Mouse (Mus musculus): ENCODE measurements around the gene Ptgs1.
"Not testable (repeated sequence)": the region's sequence is repeated elsewhere in the genome, so short reads cannot be mapped to it uniquely, and the experiment has no call there.

Ptgs1 gene

DNA sequence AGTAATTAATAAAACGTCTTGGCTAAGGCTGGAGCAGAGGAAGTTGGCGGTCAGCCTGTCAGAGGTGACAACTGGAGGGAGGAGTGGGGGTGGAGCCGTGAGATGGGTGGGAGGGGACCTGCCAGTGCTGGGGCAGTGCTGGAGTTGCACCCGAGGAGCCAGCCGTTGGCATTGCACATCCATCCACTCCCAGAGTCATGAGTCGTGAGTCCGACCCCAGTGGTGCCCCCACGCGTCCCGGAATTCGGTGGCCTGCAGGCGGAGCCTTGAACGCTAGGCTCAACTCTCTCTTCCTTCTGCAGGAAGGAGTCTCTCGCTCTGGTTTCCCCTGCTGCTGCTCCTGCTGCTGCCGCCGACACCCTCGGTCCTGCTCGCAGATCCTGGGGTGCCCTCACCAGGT, at the start of gene Ptgs1:
Ptgs1 (plus strand) TSS at position 61 of the 400 bp plus-strand sequence.
- DNase-seq (ENCODE audit: low spot score in 2 of 2) = peak; percentile 67 to 70

DNA sequence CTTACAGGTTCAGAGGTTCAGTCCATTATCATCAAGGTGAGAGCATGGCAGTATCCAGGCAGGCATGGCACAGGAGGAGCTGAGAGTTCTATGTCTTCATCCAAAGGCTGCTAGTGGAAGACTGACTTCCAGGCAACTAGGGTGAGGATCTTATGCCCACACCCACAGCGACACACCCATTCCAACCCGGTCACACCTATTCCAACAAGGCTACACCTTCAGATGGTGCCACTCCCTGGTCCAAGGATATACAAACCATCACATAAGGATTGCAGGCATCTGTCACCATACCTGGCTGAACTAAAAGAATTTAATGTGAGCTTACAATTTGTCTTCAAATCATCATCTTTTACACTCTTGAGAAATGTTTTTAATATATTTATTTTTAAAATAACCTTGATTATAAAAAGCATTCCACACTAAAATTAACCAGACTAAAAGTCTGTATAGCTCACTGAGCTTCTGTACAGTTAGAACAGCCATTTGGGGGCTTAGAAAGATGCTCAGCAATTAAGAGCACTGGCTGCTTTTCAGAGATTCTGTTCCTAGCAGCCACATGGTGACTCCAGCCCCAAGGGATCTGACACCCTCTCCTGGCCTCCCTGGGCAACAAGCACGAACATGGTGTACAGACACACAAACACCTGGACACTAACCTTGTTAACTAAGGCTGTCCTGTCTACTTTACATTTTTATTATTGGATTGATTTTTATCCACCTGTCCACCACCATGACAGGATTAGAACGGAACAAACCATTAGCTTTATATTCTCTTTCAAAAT, 48.4 kb upstream of the Ptgs1 start:
- DNase-seq (ENCODE audit: low spot score in 2 of 2) = not testable (repeated sequence)

DNA sequence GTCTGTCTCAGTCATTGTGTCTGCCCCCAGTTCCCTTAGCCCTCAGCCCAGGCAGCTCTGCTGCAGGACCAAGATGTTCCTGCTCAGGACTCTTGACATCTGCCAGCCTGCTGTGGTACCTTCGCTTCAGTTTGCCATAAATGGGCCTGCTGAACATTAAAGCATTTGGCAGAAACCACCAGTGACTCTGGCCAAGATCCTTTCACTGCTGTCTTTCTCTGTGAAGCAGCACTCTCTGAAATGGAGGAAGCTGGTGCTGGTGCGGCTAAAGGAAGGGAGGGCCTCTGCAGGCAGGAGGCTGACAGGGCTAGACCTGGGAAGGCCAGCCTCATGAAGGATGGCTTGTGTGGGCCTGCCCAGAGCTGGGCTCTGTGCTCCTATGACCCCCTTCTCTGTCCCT, 46.9 kb upstream of the Ptgs1 start:
- no peak for DNase-seq (ENCODE audit: low spot score in 2 of 2)

DNA sequence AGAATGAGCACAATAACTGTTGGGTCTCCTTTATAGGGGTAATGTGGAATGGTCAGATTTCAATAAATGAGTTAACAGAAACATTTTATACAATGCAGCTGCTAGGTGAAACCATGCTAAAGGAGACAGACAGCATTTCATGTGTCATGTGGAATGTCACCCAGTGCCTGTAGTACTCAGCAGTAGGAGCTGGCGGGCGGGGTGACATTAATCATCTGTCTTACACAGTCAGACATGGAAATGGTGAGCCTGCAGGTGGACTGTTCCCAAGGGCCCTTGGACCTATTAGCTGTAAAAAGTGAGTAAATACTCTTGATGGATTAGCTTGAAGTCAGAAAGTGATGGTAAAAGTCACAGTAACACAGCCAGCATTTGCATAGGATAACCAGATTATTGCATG, 46.0 kb upstream of the Ptgs1 start:
- DNase-seq (ENCODE audit: low spot score in 2 of 2) = no peak

DNA sequence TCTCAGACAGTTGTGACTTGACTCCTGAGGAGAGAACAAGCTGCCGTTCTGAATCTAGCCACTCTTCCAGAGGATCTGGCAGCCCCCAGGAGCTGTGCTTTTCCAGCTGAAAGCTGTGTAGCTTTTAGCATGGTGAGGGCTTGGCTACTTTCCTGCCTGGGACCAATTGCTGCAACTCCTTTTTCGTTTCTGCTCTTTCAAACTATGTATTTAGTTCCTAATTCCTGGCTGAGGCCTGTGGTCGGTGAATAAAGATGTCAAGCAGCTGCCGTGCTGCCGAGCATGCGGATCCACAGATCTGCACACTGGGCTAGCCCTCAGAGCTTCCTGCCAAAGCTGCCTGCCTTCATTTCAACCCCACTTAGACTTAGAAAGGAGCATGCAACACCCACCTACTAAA, 45.4 kb upstream of the Ptgs1 start:
- no peak for DNase-seq (ENCODE audit: low spot score in 2 of 2)

DNA sequence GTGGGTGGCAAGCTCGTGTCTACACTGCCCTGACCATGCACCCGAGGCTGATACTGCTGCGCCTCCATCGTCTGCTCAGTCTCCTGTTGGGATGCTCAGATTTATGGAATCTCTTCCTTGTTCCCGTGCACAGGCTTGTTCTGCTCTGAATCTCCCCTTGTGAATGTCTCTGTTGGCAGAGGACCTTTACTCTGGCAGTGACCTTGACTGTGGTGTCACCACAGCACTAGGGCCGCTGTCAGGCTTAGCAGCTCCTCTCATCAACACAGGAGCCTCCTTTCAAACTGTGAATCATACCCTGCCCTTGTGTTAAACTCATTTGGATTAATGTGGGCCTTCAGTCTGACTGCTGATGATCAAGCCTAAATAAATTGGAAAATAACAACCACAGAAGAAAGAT, 41.0 kb upstream of the Ptgs1 start:
- DNase-seq (ENCODE audit: low spot score in 2 of 2) = not testable (repeated sequence)

DNA sequence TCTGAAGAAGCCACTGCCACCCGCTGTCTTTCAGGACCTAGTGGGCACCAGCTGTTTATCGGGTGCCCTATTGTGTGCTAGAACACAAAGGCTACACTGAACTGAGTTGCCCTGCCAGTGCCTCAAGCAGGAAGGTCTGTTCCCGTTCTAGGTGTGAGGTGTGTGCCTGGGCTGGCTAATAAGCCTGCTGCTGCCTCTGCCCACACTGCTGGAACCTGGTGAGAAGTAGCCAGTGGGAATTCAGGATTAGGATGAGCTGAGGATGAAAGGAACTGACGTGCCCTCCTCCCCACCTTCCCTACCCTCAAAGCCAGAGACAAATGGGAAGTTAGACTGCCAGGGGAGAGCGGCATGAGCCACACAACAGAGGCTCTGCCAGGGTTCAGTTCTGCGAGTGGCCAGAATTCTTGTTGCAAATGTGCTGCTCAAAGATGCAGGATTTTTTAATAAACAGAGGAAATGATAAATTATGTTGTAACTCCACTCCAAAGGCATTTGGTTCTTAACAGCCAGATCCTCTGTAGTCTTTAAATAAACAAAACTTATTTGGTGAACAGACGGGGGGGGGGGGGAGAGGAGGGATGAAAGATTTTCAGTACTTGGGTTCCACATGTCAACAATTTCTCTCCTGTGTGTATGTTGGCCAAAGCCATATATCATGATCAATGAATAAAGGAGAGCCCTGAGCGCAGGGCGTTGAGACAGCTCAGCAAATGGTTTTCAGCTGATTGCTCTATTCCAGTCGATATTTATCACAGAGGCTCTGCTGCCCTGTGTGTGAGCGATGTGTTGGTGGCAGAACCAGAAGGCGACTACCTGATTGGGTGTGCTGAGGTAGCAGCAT, 38.9 kb upstream of the Ptgs1 start:
- DNase-seq (ENCODE audit: low spot score in 2 of 2) = no peak

DNA sequence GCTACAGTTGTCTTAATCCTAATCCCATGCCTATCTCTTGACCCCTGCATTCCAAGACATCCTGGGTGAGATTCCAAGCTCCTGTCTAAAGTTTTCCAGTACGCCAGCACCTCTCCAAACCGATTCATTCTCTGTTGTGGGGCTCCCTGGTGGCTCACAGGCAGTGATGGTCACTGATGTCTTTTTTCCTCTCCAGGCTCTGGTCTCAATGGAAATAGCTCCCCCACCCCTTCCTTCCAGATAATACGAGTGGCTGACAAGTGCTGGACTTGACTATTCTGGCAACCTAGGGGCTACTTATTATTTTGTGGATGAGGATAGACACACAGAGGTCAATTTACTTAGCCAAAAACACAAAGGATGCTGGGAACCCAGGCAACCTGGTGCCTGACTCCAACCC, 33.2 kb upstream of the Ptgs1 start:
- DNase-seq (ENCODE audit: low spot score in 2 of 2) = no peak

DNA sequence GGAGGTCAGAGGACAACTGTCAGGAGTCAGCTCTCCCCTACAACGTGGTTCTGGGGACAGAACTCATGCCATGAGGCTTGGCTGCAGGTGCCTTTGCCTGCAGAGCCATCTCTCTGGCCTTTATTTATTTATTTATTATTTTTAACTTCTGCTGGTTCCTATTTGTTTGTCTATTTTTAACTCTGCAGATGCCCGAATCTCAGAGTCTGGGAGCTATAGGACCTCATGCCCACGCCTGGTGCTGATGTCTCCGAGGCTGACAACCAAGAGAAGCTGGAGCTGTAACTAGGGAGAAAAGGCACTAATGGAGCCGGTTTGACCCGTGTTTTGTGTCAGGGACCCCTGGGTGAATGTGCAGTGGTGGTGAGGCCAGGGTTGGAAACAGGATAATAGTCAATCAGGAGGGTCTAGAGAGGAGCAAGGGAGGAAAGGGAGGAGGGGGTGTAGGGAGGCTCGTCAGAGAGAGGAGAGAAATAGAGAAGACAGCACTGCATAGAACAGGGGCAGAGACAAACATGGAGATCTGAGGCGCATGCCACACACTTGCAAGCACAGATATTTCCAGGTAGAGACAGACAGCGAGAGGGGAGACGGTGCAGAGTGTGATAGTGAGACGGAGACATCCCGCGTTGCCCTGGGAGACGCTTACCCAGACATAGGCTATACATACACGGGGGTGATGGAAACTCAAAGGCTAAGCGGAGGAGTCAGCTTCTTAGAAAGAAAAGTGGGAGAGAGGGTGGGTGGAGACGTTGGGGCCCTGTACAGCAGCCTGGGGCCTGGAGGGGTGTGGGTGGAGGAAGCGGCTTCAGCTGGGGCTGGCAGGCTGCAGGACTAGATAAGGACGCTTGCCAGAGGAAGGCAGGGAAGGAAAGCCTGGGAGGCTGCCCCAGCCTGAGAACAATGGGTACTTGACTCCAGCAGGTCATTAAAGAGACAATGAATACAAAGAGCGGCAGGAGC, 32.0 kb upstream of the Ptgs1 start:
- DNase-seq (ENCODE audit: low spot score in 2 of 2) = no peak

DNA sequence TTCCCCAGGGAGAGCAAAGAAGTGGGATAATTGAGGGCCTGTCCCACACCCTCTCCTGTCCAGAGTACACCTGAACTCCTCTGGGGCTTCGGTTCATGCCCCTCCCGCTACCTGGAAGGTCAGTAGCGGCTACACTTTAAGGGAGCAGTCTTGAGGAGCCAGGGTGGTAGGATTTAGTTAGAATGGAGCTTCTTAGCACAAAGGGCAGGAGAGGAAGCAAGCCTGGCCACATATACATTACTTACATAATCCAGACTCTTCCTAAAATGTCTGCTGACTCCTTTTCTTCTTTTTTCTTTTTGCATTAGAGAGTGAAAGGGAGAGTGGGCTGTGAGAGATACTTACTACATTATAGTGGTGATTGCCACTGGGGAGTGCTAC, 31.4 kb upstream of the Ptgs1 start:
- DNase-seq (ENCODE audit: low spot score in 2 of 2) = no peak

DNA sequence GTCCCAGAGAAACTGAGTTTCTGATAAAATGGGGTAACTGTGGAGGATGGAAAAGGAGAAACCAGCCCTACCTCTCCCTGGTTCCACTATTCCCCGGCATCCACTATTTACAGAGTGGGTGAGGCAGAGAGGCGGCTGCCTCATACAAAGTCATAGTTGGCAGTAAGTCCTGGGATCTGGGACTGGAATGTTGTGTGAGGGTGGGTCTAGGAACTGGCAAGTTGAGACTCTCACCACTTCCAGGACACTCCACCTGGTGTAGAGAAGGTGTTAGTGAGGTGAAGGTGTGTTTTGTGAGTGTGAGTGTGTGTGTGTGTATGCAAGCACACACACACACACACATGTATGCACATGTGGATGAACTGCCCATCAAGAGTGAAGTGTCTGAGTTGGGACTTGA, 29.4 kb upstream of the Ptgs1 start:
- DNase-seq (ENCODE audit: low spot score in 2 of 2) = no peak

DNA sequence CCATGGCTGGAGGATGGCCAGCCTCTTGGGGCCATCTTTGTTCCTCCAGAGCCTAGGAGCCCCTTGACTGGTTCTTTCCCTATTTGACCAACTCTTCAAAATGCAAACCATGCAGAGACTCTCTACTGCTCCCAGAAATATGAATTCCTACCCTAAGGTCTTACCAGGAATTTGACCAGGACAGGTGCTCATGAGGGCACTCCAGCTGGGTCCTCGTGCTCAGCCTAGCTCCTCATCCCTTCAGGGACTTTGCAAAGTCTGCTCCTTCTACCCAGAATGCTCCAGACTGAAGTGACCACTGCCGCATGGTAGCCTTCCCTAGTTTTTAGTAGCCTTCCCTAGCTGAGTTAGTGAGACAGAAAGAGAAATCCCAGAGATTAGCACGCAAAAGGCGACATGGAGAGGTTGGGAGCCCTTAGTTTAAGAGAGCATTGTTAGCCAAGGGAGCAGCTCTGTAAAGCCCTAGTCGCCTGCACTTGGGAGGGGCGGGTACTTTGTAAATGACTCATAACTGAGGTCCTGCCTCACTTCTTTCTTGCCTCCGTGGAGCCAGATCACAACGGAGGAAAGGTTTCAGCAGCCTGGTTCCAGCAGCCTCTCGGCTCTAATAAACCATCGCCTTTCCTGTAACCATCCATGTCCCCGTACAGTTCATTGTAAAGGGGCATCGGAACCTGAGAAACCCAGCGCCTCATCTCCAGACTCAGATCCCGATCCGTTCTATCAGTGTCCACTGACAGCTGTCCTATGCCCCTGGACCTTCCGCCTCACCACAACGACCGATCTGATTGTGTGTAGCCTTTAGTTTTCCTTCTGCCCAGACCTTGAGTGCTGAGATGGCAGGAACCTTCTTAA, 28.2 kb upstream of the Ptgs1 start:
- DNase-seq (ENCODE audit: low spot score in 2 of 2) = peak in 1 of 2 experiments; percentile 34

DNA sequence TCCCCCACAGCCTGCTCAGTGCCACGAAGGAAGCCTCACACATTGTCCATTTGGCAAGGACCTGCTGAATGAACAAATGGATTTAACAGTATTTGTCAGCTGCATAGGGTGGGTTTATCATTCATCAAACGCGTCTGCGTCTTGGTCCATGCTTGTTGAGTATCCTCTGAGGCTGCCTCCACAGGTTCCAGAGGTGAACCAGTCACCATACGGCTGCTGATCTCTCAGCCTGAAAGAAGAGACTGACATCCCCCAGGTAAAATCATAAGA, 27.7 kb upstream of the Ptgs1 start:
- DNase-seq (ENCODE audit: low spot score in 2 of 2) = no peak

DNA sequence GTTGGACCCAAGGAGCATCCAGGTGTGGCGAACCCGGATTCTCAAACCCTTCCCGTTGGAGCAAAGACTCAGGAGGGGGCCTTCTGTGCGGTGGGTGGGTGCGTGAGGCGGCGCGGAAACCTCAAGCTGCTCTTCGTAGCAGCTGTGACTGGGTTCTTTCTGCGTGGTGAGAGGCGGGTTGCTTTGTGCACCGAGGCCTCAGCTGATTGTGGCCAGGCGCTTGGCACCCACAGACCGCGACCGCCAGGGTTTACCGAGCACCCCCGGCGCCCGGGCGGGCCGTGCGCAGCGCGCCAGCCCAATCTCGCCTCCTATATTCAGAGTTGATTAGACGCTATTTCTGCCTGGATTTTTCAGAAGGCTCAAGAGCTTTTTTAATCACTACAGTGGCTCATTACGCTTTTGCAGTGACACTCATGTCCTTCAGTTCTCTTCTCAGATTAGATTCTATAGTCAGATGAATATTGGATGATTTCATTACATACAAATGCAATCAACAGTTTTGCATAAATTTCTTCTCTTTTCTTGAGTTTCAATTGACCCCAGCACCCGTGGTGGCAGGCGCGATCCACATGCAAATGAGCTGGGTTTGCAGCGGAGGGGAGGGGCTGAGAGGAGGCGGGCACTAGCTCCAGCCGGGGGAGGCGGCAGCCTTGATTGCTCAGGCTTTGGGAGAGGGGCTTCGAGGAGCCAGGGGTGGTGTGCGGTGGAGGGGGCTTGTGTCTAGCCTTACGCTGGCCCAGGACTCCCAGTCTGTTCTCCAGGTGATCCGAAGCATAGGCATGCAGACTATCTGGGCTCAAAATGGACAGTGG, 27.0 kb upstream of the Ptgs1 start:
- DNase-seq (ENCODE audit: low spot score in 2 of 2) = no peak

DNA sequence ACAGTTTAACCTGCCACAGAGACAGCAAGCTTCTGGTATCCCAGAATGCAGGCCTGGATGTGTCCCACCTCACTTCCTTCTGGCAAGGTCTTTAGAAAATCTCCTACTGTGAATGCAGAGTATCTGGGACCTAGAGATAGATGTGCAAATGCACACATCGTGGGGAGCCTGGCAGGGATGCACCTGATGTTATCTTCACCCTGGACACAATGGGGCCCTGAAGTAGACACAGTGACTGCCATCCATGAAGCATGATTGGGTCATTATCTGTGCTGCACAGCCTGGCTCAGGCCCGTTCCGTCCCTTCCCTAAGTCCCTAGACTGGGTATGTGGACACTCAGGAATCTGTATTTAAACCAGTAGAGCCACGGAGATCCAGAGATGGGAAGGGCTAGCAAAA, 25.6 kb upstream of the Ptgs1 start:
- DNase-seq (ENCODE audit: low spot score in 2 of 2) = no peak

DNA sequence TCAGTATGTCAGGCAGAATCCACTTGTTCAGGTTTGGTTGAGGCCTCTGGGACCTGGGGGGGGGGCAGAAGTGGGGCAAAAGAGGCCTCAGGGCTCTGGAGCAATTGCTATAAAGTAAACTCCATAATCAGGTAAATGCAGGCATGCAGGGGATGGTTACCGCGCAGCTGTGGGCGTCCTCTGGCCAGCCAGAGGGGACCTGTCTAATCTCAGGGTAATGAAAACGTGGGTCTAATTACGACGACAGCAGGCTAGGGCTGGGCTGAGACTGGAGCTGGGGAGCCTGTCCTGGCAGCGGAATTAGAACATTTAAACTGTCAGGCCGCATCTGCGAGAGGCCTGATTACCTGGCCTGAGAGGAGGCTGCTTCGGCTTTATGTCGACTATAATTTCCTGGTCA, 23.2 kb upstream of the Ptgs1 start:
- DNase-seq (ENCODE audit: low spot score in 2 of 2) = no peak

DNA sequence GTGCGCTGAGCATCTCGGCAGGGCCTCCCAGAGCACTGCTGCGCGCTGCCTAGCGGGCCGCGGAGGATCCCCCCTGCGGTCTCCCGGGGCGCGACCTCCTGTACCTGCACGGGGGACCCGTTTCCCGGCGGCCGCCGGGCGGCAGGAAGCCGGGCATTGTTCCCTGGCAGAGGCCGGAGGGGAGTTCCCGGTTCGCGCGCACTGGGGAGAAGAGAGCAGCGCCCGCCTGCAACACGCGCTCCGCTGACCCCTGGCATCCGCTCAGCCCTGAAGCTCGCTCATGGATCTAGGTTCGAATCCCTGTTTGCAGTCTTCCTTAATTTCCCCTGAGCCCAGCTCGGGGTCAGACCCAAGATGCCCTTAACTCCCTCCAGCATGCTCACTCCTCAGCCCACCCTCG, 19.4 kb upstream of the Ptgs1 start:
- no peak for DNase-seq (ENCODE audit: low spot score in 2 of 2)

DNA sequence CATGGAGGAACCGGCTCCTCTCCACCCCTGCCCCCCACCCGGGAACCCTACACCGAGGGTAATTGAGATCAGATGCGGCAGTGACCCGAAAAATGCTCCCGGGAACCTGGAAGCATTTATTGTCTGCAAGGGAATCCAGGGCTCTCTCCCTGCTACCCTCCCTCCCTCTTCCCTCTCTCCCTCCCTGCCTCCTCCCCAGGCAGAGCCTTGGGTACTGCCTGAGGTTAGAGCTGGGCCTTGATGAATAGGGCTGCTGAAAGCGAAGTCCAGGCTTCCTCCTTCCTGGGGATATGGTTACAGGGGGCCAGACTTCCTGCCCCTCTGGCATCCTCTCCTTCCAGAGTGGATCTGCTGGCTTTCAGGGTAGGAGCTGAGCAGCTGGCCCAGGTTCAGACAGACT, 18.4 kb upstream of the Ptgs1 start:
- no peak for DNase-seq (ENCODE audit: low spot score in 2 of 2)

DNA sequence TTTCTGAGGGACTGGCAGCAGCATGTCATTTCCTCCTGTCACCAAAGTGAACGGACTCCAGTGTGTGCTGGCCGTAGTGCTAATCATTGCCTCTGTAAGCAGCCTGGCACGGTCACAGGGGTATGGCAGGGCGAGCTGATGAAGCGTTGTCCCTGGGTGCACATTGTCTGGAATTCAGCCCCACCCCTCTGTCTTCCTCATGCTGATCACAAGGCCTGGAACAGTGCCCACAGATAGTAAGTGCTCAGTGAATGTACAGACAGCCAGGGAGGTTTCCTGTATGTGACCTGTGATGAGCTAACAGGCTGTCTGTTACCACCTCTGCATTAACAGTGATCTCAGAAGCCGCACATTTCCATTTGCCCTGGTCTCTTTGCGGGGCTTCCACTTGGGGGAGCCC, 17.1 kb upstream of the Ptgs1 start:
- DNase-seq (ENCODE audit: low spot score in 2 of 2) = no peak

DNA sequence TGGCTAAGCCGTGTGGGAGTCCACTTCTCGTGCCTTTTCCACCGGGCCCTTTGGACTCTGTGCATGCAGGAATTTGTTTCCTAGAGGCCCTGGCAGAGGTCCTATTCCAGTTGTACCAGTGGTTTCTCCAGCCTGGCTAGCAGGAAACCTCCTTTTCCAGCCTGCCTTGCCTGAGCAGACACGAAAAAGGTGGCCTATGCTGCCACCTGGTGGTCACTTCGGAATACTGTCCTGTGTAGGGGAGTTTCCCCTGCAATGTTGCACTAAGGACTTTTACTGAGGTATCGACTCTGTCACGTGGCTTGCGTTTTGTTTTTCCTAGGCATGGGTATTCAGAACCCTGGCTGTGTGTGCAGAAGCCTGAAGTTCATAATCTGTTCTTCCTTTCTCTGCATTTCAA, 16.2 kb upstream of the Ptgs1 start:
- peak in 1 of 2 experiments; percentile 72 for DNase-seq (ENCODE audit: low spot score in 2 of 2)

Measured in urinary bladder, adult 18-20 months (tissue).